ENCODE assay signal across 8 mouse cellular contexts in genomic region chr15:80948145-80949135, GRCm38 (mm10). TPM values are rescaled to one million over a fixed set of nuclear protein-coding genes. Genes with fewer than 3 reads are reported as not detected.
DNase-seq lines count a peak whose midpoint lies in the region; ATAC-seq and TF ChIP-seq lines count a peak whose summit lies in the region.

TSS of gene Adsl (plus strand) at chr15:80948490.

- peak; percentile 85 for DNase-seq in 3T3-L1 (ENCODE audit: low read depth, low spot score)
- peak; percentile 75 to 77 for DNase-seq in adrenal gland, postnatal 4 days (ENCODE audit: low spot score in 2 of 2)
- DNase-seq in embryonic facial prominence, embryonic 14.5 days (ENCODE audit: low spot score): peak; percentile 96
- DNase-seq in heart, adult 8-10 months (ENCODE audit: low spot score): peak; percentile 84
- DNase-seq in kidney, adult 9 months: peak; percentile 89
- peak; percentile 89 for DNase-seq in limb, embryonic 14.5 days (ENCODE audit: low spot score)
- DNase-seq in midbrain, postnatal 0 days (ENCODE audit: low spot score): peak; percentile 93
- peak; percentile 75 to 85 for DNase-seq in spleen, postnatal 14 days (ENCODE audit: low spot score in 2 of 2)

- H3K9ac ChIP-seq in embryonic facial prominence, embryonic 14.5 days (ENCODE audit: low read depth, low read length): peak within 1 kb of the TSS; percentile 66
- H3K9ac ChIP-seq in limb, embryonic 14.5 days (ENCODE audit: low read depth, low read length, severe bottlenecking): peak within 1 kb of the TSS; percentile 56
- peak within 1 kb of the TSS; percentile 65 for H3K9ac ChIP-seq in midbrain, postnatal 0 days (replicated peaks; ENCODE audit: low read length, poor library complexity, severe bottlenecking)

- peak within 1 kb of the TSS; percentile 69 for H3K27ac ChIP-seq in embryonic facial prominence, embryonic 14.5 days (replicated peaks; ENCODE audit: low read depth, low read length)
- H3K27ac ChIP-seq in limb, embryonic 14.5 days (replicated peaks; ENCODE audit: low read depth, low read length): peak within 1 kb of the TSS; percentile 78
- peak within 1 kb of the TSS; percentile 67 for H3K27ac ChIP-seq in midbrain, postnatal 0 days (ENCODE audit: low read depth, low read length)

- TF ChIP-seq CTCF in midbrain, postnatal 0 days (IDR thresholded peaks at IDR 0.05): peak; percentile 95

- H3K27me3 ChIP-seq in embryonic facial prominence, embryonic 14.5 days (replicated peaks; ENCODE audit: control insufficient read depth, insufficient read depth, low read length): no peaks in the 10 kb centered on the region
- no peaks in the 10 kb centered on the region for H3K27me3 ChIP-seq in limb, embryonic 14.5 days (ENCODE audit: control insufficient read depth, insufficient read depth, low read length)
- no peaks in the 10 kb centered on the region for H3K27me3 ChIP-seq in midbrain, postnatal 0 days (ENCODE audit: insufficient read depth, low read length)

- ATAC-seq in embryonic facial prominence, embryonic 14.5 days (ENCODE audit: low read depth): peak; percentile 95
- peak; percentile 96 for ATAC-seq in limb, embryonic 14.5 days (ENCODE audit: low FRiP score, low read depth)
- ATAC-seq in midbrain, postnatal 0 days (ENCODE audit: low FRiP score): peak; percentile 89

- 0 out of 2 replicates have a peak, but pooled peaks have one; percentile 20 for TF ChIP-seq POLR2A in limb, embryonic 14.5 days (IDR thresholded peaks at IDR 0.05; ENCODE audit: borderline replicate concordance, extremely low read depth, insufficient read depth, insufficient read length)

- no peaks in the 10 kb centered on the region for H3K9me3 ChIP-seq in embryonic facial prominence, embryonic 14.5 days (ENCODE audit: control insufficient read depth, low read length)
- H3K9me3 ChIP-seq in limb, embryonic 14.5 days (ENCODE audit: control insufficient read depth, low read length): no peaks in the 10 kb centered on the region
- H3K9me3 ChIP-seq in midbrain, postnatal 0 days (ENCODE audit: low read length): no peaks in the 10 kb centered on the region

- peak within 1 kb of the TSS; percentile 60 for H3K4me3 ChIP-seq in embryonic facial prominence, embryonic 14.5 days (ENCODE audit: low read depth, low read length)
- H3K4me3 ChIP-seq in limb, embryonic 14.5 days (replicated peaks; ENCODE audit: low read length): peak within 1 kb of the TSS; percentile 68
- peak within 1 kb of the TSS; percentile 83 for H3K4me3 ChIP-seq in midbrain, postnatal 0 days (ENCODE audit: low read depth, low read length)

- peaks cover 20% of the 10 kb centered on the region for H3K36me3 ChIP-seq in embryonic facial prominence, embryonic 14.5 days (ENCODE audit: control insufficient read depth, insufficient read depth, low read length)
- peaks cover 15% of the 10 kb centered on the region for H3K36me3 ChIP-seq in limb, embryonic 14.5 days (ENCODE audit: control insufficient read depth, insufficient read depth, low read length)
- H3K36me3 ChIP-seq in midbrain, postnatal 0 days (ENCODE audit: insufficient read depth, low read length): peaks cover 7% of the 10 kb centered on the region; the same call in 1 of the 2 replicates

- H3K4me2 ChIP-seq in embryonic facial prominence, embryonic 14.5 days (ENCODE audit: low read depth, low read length): peak within 1 kb of the TSS; percentile 76
- H3K4me2 ChIP-seq in limb, embryonic 14.5 days (replicated peaks; ENCODE audit: low read depth, low read length, severe bottlenecking): peak within 1 kb of the TSS; percentile 60
- peak within 1 kb of the TSS; percentile 68 for H3K4me2 ChIP-seq in midbrain, postnatal 0 days (ENCODE audit: low read depth, low read length, poor library complexity, severe bottlenecking)

- peaks cover 7% of the 10 kb centered on the region; the same call in 1 of the 2 replicates for H3K4me1 ChIP-seq in embryonic facial prominence, embryonic 14.5 days (ENCODE audit: control insufficient read depth, insufficient read depth, low read length)
- peaks cover 6% of the 10 kb centered on the region for H3K4me1 ChIP-seq in limb, embryonic 14.5 days (ENCODE audit: control insufficient read depth, insufficient read depth, low read length)
- H3K4me1 ChIP-seq in midbrain, postnatal 0 days (ENCODE audit: insufficient read depth, low read length): peaks cover 4% of the 10 kb centered on the region; the same call in 1 of the 2 replicates

- under 1% methylated on average over 49 of the region's 63 CpGs for WGBS in embryonic facial prominence, embryonic 14.5 days
- 1% methylated on average over 63 of the region's 63 CpGs for WGBS in limb, embryonic 14.5 days
- WGBS in midbrain, postnatal 0 days: under 1% methylated on average over 63 of the region's 63 CpGs

RNA-seq across cellular contexts. Expression of gene Adsl, which starts in this region (rescaled TPM):
- 10 to 100 TPM; 58.3 to 60.1 TPM for total RNA-seq in adrenal gland, postnatal 4 days (2021)
- 99.5 and 111 TPM in 2 replicates for polyA plus RNA-seq in embryonic facial prominence, embryonic 14.5 days (2014; fragmentation: Nextera tagmentation; extraction: Ambion mirVana)
- total RNA-seq in heart, adult 8-10 months (2022): 10 to 100 TPM; 73.6 to 84.8 (median 76.1) TPM
- polyA plus RNA-seq in limb, embryonic 14.5 days (2012; rRNA removed): 93.4 and 101 TPM in 2 replicates
- 114 and 117 TPM in 2 replicates for polyA plus RNA-seq in limb, embryonic 14.5 days (2014; fragmentation: Nextera tagmentation; extraction: Ambion mirVana)
- total RNA-seq in midbrain, postnatal 0 days (2014; rRNA removed): 58.4 and 70.1 TPM in 2 replicates
- 85.7 and 86.2 TPM in 2 replicates for polyA plus RNA-seq in midbrain, postnatal 0 days (2015; fragmentation: Nextera tagmentation; extraction: Ambion mirVana)

Comparison
In these comparisons a context has a peak if more than half of its experiments do, and no peak if none do; other contexts are left out.
1. Peak in every context shown above with its lines: DNase-seq, ATAC-seq, H3K4me3 ChIP-seq and H3K27ac ChIP-seq.